Mouse (Mus musculus) spleen, postnatal 10 days (tissue): ENCODE measurements around the gene Ttpal.

Experiments
- DNase-seq, 2 experiments: peaks; one replicate each; pipeline ENCODE4 v3.0.0; 2021 to 2022; ENCODE audit warnings: low spot score in 2 of 2

Gene Ttpal

GRCm38 (mm10) chr2:163602101-163602971 lies at the start of gene Ttpal:
Gene Ttpal, plus strand, starts transcription at chr2:163602314.
- DNase-seq = peak; percentile 78 to 91

- DNase-seq = no peak
Observed at GRCm38 (mm10) chr2:163552518-163552929, 49.6 kb upstream of the Ttpal start.

DNA sequence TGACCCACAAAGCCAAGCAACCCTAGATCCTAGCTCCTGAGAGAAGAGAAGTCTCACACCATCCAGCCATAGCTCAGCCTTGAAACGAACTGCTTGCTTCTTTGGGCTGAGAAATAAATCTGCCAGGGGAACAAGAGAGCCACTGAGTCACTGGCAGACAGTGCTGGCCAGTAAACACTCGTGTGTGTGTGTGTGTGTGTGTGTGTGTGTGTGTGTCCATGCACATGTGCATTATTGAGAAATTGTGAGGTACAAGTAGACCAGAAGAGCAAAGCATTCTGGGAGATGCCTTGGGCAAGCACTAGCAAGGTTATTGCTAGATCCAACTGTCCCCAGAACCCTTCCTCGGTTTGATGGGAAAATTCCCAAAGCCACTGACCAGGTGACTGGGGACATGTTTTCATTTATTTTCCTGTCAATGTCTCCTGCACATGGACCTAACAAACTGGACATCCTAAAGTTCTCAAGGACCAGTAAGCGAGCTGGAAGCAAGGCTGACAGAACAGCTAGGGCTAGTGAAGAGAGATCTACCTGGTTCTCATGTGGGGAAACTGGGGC lies 47.6 kb upstream of the Ttpal start:
- no peak for DNase-seq

DNA sequence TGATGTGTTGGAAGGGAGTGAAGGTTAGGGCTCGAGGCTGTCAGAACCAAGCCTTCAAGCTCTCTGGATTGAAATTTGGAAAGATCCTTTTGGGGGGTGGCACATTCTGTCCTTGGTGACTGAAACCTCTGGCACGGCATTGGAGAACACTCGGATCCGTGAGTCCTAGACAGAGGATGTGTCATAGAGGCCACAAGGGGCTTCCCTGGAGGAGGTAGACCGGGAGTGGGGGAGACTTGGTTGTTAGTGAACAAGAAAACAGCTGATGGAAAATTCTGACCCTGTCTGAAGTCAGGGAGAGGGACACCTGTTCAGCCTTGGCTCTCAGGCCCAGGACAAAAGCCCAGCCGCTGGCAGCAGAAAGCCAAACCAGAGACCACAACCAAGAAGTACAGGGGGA lies 47.1 kb upstream of the Ttpal start:
- DNase-seq = no peak

GRCm38 (mm10) chr2:163555417-163555816 lies 46.7 kb upstream of the Ttpal start:
- no peak for DNase-seq

GRCm38 (mm10) chr2:163558548-163558947 lies 43.6 kb upstream of the Ttpal start:
- no peak for DNase-seq

- no peak for DNase-seq
Observed at GRCm38 (mm10) chr2:163559236-163559635, 42.9 kb upstream of the Ttpal start.

GRCm38 (mm10) chr2:163560247-163560646 lies 41.9 kb upstream of the Ttpal start:
- no peak for DNase-seq

DNA sequence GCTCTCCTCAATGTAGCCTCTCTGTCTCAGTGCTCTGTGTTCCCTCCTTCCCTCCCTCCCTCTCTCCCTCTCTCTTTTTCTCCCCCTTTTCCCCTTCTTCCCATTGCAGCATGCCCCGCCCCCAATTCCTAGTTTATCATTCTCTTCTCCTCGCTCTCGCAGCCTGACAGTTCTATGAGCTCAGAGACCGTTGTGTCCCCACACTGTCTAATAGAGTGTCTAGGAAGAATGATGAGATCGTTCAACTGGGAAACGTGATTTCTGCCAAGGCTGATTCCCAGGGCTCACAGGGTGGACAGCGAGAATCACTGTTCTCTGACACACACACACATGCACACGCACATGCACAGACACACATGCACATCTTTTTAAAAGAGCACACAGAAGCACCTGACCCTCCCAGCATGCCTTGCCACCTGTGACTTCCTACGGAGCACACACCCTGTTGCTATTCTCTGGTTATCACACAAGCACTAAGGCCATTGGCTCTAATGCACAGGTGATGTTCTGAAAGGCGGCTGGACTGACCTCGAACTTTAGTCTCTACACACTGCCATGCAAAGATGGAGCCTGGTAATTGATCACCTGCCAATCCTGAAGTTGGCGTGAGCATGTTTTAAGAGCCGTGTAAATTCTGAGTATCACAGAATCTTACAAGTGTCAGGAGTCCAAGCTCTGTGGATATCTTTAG lies 40.7 kb upstream of the Ttpal start:
- DNase-seq = no peak

DNA sequence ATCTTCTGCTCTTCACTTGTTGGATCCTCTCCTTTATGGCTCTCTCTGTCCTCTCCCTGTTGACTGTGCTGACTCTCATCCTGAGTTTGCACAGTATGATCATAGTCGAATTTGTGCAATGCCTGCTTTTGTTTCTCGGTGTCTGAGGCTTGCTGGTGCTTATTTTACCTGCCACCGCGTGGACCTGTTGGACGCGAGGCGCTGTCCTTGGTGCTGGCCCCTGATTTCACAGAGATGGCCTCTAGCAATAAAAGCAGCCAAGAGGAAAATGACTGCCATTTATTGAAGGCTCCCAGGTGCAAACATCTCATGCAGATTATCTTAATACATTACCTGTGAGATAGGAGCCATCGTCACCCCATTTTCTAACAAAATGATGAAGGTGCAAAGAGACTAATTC lies 37.5 kb upstream of the Ttpal start:
- DNase-seq = peak in 1 of 2 experiments; percentile 37

DNA sequence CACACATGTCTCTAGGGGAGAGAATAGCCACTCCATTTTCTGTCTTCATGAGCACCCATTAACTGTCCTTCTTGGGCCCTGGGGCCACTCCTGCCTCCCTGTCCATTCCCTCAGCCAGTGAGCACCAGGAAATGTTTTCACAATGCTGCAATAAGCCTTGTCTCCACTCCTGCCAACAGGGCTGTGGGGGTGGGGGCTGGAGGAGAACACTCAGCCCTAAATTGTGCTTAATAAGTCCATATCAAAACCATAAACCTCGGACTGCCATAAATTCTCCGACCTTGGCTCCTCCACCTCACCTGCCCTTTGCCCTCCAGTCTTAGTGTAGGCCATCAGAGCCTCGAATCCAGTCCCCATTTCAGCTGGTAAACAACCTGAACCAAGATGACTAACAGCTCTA lies 27.8 kb upstream of the Ttpal start:
- DNase-seq = no peak

DNA sequence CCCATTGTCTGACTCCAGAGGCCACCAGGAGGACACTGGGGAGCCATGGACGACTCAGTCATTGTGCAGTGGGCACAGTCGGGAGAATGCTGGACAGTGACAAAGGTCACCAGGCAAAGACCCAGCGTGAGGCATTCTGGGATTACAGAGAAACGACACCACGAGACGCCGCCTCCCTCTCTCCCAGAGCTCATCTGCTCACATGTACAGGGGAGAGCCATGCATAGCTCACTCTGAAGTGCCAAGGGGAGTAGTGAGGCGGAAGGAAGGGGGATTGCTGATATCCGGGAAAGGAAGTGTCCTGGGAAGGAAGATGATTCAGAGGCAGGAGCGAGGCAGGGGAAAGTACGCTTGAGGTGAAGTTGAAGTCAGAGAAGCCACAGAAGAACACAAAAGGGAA lies 26.9 kb upstream of the Ttpal start:
- DNase-seq = no peak

- no peak for DNase-seq
Observed at GRCm38 (mm10) chr2:163577986-163578385, 24.1 kb upstream of the Ttpal start.

GRCm38 (mm10) chr2:163580069-163580945 lies 21.8 kb upstream of the Ttpal start:
- no peak for DNase-seq

DNA sequence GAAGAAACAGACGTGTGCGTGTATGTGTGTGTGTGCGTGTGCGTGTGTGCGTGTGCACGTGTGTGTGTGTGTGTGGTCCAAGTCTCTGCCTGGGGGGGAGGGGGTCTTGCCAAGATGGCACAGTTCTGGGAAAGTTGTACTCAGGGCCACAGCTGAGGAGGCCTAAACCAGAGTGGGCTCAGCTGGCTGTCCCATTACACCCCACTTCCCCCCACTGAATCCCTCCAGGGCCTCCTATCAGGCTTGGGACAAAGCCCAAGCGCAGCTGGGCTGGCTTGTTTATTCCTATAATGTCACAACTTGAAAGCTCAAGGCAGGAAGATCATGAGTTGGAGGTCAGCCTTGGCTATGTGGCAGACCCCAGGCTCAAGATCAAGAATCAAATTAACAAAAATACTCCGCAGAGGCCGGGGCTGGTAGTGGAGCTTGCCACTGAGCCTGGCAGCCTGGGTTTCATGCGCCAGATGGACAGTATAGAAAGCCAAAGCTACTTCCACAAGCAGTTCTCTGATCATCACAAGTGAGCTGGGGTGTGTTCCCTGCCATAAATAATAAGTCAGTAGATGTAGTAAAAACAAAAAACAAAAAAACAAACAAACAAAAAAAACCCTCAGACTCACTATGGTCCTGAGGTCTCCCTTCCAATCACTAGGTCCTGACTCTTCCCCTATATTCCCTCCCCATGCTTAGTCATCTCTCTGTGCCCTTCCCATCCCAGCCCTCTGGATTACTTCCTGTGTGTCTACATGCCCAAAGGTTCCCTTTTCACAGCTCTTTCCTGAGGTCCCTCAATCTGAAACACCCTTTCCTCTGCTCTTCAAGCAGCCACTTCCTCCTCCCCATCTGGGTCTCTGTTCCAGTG lies 18.7 kb upstream of the Ttpal start:
- DNase-seq = no peak

DNA sequence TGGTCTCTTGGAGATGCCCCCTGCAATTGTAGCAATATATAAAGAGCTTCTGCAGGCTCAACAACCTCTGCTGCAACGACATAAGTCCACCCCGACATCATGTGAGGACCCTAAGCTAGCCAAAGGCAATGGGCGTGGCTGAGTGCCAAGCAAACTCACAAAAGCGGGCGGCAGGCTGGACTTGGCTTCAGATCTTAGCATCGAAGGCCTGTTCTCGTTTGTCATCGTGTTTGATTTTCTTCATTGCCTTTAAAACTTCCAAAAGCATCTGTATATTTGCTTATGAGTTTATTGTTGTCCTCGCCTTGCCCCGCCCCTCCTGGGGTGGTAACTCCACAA lies 18.1 kb upstream of the Ttpal start:
- no peak for DNase-seq

DNA sequence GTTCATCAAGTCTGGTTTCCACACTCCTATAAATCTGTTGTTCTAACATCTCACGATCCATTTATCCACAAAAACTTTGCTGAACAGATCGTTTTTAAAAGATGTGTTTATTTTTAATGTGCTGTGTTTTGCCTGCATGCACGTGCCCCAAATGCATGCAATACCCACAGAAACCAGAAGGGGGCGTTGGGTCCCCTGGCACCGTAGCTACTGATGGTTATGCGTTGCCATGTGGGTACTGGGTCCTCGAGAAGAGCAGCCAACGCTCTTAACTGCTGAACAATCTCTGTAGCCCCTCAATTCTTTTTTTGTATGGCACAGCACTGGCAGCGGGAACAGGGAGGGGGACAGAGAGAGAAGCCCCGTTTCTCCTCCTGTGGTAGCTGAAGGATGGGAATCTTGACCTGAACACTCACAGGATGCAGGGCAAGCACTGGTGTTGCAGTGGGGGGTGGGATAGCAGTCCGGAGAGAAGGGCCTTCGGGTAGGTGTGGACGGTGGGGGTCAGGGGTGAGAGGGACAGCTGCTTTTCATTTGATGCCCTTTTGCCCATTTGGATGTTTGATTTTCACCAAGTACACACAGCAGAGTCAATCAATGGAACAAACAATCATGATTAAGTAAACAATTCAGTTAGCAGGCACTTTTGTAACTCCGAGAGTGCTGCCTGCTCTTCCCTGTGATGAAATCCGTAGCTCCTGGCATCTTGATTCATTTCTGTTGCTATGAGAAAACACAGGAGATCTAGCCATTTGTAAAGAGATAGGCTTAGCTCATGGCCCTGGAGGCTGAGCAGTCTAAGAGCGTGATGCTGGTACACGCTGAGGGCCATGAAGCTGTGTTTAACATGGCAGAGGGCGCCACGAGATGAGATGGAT lies 15.5 kb upstream of the Ttpal start:
- peak; percentile 54 to 79 for DNase-seq

DNA sequence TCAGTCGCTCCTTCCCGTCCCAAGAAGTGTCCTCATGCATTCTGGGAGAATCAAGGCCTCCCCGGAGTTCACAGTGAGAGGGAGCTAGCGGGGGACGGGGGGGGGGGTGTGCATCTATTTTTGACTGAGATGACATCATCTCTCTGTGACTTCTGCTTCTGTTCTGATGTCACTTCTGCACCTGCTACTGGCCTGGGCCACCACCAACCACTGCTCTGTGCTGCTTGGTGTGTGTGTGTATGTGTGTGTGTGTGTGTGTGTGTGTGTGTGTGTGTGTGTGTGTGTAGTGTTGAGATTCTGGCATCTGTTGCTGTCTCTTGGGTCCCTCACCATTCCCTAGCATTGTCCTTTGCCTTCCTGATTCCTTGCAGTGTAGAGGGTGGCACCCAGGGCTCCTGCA lies 14.6 kb upstream of the Ttpal start:
- DNase-seq = no peak

DNA sequence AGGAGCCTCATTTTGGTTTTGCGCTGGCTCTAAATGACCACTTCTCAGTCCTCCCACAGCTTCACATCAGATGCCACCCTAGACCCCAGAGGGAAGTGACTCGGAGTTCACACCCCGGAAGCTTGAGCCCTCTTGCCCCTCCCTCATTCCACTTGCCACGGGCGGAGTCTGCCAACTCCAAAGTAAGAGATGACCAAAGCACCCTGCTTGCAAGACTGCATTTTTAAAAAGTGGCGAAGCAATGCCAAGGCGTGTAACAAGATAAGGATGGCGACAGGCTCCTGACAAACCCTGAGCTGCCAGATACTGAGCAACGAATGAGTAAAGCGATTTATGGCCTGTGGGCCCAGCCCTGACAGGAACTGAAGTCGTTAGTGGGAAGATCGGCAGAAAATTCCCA lies 11.9 kb upstream of the Ttpal start:
- no peak for DNase-seq

DNA sequence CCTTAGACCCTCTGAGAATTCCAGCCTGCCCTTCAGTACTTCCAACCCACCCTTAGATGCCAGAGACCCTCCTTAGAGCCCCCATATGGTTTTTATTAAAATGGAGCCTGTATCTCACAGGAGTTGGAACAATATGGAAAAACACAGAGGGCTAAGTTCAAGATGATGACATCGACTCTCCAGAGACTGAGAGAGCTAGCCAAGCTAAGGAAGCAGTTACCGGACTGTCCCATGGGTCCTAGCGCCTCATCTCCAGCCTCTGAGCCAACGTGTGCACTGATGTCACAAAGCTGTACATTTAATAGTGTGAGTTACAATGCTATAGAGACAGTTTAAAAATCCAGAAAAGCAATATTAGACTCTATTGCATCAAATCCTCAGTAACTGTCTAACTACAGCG lies 11.1 kb upstream of the Ttpal start:
- DNase-seq = no peak
